Mouse (Mus musculus) right cerebral cortex, postnatal 25 days (tissue): ENCODE measurements at regions not wholly inside any gene's neighbourhood (a gene's known extent, or its start where the extent isn't known, plus 50 kb on each side); places are given as distances from the start of the nearest gene placed in this dataset.
"Not testable (repeated sequence)": the region's sequence is repeated elsewhere in the genome, so short reads cannot be mapped to it uniquely, and the experiment has no call there.

Source experiments
- DNase-seq: peaks from one replicate; pipeline ENCODE4 v3.0.0; 2022

DNA sequence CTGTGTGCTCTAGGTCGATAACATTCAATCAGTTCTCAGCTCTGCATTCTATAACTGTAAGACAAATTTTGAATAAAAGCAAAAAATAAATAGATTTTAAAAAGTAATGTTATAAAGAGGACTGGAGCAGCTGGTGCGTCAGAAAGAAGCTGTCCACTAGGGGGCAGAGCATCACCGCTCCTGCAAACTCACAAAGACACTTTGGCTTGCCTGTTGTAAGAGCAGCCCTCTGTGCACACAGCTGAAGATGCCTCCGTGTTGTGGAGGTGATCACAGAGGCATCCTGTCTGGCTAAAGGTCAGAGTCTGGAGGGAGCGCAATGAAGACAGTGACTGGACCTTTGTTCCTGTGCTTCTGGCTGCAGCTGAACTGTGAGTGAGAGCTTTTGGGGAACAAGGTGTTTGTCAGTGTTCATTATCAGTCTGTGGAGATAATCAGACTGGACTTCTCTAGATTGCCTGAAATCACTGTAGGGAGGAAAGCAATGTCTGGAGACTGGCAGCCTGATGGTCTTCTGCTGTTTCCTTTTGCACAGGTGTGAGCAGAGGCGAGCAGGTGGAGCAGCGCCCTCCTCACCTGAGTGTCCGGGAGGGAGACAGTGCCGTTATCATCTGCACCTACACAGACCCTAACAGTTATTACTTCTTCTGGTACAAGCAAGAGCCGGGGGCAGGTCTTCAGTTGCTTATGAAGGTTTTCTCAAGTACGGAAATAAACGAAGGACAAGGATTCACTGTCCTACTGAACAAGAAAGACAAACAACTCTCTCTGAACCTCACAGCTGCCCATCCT, 788.0 kb upstream of the Olfr1507 start:
- not testable (repeated sequence) for DNase-seq

DNA sequence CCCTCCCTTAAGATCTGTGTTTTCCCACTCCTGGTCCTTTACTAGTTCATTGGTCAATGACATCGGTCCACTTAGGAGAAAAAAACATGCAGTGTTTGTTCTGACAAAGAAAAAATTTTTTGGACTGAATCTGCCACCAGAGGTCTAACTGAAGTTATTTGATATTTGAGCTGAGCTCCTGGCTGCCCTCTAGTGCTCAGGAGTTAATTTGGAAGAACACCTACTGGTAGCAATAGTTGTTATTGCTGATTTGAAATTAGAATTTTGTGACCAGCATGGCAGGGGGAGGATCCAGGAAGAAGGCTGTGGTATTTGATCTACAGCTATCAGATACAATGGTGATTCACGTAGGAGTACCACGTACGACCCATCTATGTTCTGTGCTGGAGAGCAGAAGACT, 777.7 kb upstream of the Olfr1507 start:
- DNase-seq: not testable (repeated sequence)

DNA sequence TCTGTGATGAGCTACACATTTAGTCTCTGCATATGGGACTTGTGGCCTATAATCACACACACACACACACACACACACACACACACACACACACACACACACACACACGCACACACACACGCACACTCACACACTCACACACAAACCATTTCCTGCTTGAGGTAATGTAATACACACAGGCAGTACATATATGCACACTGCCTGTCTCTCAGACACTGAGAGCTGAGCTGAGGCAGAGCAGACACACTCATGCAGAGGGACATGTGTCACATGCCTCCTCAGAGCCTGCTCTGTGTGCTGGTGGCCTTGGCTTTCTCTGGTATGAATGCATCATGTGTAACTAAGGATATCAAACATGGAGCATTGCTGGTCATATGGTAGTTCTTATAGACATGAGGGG, 772.1 kb upstream of the Olfr1507 start:
- not testable (repeated sequence) for DNase-seq

DNA sequence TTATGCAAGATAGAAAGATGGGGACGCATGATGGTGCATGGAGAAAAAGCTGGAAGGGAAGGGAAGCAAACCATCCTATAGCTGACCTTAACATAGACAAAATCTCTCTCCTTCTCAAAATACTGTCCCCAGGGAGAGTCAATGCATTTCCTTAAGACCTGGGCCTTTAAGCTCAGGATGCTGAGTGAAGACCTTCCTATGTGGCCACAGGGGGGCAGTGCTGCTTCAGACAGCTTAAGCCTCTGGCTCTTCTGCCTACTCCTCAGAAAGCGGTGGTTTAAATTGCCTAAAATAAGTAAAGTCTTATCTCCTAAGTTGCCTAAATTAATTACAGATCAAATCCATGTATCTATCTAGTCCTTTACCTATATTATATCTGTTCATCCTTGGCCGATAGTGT, 760.4 kb upstream of the Olfr1507 start:
- DNase-seq: peak; percentile 0

DNA sequence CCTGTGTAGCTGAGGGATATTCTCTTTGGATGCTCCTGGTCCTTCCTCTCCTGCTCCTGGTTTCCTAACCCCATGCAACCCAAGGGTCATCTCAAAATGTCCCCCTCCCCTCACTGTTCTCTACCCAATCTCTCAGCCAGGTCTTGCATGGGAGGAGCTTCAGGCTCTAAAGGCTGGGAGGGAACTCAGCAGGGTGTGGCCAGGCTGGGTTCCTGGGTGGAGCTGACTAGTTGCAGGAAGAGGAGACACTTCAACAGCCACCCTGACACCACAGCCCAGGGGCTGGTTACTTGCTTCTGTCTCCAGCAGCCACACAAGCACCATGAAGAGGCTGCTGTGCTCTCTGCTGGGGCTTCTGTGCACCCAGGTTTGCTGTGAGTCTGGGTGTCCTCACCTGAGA, 757.9 kb upstream of the Olfr1507 start:
- not testable (repeated sequence) for DNase-seq

DNA sequence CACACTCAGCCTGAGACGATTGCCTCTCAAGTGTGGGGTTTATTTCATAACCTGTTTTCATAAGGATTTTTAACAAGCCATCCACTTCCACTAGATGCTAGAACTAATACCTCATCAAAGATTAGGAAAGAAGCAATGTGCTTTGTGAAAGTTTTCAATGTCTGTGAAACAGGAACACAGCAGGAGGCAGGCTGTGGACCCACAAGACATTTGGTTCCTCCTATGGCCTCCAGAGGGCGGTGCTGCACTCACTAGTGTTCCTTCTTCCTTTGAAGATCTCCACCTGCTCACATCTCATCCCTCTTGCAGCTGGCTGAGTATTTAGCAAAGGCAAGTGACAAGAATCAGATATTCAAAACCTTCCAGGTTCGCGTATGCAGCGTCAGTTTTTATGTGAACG, 735.6 kb upstream of the Olfr1507 start:
- DNase-seq: not testable (repeated sequence)

DNA sequence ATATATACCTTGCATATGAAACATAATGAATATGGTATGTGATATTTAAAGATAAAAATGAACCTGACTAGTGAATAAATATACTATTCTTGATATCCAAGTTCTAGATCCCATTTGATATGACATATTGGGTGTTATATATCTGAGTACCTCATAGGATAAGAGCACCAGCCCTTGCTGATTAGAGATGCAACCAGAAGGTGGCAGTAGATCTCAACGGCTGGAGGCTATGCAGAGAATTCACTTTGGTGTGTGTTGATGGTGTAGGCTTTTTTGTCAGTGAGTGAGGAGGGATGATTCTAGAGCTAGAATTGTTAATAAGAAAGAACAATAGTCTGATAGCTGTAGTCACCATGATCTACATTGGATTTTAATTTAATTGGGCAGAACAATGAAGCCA, 729.2 kb upstream of the Olfr1507 start:
- DNase-seq: not testable (repeated sequence)

DNA sequence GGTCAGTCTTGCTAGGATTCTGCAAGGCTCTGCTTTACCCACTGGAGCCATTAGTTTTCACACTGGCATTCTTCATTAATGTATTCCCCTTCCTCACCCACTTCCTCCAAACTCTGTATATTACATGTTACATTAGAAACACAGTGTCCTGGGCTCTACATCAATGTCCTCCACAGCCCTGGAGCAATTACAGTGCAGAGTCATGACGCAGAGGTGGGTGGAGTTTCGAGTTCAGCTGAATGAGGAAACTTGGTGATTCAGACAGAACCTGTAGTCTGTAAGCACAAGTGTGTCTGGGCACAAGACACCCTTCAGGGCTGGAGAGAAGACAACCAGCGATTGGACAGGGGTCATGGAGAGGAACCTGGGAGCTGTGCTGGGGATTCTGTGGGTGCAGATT, 715.0 kb upstream of the Olfr1507 start:
- not testable (repeated sequence) for DNase-seq

DNA sequence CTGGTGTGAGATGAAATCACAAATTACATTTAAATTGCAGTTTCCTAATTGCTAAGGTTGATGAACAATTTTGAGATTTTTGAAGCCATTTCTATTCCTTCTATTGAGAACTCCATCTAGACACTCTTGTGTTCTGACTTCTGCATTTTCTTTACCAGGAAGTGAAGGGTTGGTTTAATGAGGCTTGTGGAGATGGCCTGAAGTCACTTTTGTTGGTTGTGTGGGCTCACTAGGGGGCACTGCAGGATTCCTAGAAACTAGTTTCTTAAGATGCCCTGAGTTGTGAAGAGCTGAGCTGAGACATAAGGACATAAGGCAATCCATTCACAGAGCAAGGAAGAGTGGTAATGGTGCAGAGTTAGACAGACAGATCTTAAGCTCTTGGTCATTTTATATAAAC, 713.7 kb upstream of the Olfr1507 start:
- DNase-seq: not testable (repeated sequence)

DNA sequence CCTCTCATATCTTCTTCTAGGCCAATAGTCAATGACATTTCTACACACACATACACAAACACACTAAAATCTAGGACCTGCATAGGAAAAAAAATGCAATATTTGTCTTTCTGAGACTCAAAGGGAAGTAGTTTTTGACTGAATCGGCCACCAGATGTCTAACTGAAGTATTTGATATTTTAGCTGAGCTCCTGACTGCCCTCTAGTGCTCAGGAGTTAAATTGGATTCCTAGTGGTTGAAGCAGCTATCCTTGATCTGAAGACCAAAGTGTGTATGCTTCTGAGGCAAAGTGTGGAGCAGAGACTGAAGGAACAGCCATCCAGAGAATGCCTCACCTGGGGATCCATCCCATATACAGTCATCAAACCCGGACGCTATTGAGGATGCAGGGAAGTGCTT, 695.4 kb upstream of the Olfr1507 start:
- DNase-seq: not testable (repeated sequence)

DNA sequence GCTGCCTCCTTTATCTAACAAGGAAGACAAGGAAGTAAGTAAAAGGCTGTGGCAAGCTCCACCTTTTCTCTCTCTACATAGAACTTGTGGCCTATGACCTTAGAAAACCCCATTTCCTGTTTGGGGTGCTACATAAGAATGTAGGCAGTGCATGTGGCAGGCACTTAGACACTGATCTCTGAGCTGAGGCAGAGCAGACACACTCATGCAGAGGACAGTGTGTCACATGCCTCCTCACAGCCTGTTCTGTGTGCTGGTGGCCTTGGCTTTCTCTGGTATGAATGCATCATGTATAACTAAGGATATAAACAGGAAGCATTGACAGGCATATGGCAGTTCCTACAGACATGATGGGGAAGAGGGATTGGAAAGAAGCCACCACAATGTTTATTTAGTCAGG, 678.5 kb upstream of the Olfr1507 start:
- DNase-seq: not testable (repeated sequence)

DNA sequence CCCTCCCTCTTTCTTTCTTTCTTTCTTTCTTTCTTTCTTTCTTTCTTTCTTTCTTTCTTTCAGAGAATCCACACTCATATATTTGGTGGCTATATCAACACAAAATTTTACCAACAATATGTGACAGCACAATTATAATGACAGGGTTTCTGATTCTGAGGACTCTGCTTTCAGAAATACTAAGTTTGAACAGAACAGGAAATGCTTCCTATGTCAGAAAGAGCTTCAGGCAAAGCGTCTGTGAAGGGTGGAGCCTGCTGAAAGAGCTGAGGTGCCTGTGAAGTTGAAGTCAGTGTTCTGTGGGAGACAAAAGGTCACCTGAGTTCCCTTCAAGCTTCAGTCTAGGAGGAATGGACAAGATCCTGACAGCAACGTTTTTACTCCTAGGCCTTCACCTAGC, 670.8 kb upstream of the Olfr1507 start:
- not testable (repeated sequence) for DNase-seq

DNA sequence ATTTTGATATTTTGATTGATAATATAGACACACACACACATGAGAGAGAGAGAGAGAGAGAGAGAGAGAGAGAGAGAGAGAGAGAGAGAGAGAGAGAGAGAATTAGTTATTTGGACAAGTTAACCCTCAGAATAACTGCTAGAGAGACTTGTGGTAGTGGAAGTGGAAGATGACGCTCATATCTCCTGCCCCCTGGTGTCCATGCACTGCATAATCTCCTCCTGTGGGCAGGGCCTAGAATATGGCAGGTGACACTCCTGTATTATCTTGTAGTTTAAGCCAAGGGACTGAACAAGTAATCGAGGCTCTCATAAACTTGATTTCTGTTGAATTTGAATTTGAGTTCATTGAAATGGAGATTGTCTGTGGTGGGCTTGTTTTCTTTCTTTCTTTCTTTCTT, 663.5 kb upstream of the Olfr1507 start:
- DNase-seq: not testable (repeated sequence)

DNA sequence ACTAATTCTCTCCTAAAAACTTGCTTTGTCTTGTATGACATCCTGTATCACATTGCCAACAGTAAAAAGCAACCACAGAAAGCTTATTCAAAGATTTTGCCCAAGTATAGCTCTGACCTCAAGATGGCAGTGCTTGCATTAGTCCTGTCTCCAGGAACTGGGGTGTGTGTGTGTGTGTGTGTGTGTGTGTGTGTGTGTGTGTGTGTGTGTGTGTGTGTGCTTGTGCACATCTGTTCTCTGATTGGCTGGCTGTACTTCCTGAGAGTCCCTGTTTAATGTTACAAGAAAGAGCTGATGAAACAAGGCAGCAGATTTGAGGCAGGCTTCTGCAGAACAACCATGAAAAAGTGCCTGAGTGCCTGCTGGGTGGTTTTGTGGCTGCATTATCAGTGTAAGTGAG, 639.2 kb upstream of the Olfr1507 start:
- not testable (repeated sequence) for DNase-seq

DNA sequence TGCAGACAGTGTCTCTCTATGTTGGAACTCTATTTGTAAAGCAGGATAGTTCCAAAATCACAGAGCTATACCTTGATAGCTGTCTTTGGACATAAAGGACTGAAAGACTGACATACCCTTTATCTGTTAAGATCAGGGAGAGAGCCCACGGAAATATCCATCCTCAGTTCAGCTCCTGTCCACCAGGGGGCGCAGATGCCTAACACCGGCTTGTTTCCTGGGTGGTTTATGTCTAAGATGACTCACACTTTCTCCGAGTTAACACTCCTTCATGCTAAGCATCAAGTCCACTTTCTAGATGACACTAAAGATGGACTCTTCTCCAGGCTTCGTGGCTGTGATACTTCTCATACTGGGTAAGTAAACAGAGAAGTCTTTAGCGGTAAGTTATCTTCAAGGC, 636.8 kb upstream of the Olfr1507 start:
- not testable (repeated sequence) for DNase-seq

DNA sequence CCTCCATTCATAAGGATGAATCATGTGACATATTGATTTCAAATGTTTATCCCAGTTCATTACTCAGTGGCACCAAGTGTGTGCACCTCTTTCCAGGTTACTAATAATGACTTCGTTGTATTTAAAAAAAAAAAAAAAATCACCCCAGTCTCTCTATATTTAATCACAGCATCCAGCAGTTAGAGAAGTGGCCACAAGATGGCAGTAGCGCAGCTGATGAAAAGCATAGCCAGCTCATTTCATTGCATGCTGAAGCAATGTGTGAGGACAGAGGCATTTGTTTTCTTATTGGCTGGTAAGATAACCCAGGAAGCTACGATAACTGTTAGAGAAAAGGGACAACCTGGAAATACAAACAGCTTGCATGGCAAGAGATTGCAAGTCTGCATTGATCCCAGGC, 626.2 kb upstream of the Olfr1507 start:
- not testable (repeated sequence) for DNase-seq

DNA sequence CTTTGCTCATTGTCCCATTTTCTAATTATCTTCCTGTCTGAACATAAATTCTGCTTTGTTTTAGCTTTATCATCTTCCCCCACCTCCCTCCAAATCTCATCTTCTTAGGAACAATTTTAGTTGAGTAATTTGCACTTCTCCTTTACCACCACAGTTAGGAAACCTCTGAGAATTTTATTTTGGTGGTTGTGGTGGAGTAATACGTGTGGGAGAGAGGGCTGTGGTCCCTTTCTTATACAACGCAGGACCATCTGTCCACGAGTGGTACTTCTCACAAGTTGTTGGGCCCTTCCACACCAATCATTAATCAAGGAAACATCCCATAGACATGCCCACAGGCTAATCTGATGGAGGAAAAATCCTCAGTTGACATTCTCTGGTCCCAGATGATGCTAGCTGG, 614.2 kb upstream of the Olfr1507 start:
- DNase-seq: not testable (repeated sequence)

DNA sequence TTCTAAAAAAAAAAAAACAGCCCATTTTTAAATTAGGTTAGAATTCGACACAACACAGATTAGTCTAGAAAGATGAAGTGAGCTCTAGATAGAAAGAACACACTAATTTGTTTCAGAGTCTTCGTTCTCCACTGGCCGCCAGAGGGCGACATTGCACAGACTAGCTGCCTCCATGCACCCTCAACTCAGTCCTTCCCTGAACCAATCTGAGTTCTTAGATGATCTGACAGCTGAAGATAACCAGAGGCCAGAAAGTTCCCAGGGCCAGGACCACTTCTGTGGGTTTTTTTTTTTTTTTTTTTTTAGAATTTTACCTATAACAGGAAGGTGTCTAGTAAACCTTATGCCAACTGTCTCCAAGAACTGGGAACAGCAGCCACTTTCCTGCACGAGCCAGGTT, 605.8 kb upstream of the Olfr1507 start:
- DNase-seq: not testable (repeated sequence)

DNA sequence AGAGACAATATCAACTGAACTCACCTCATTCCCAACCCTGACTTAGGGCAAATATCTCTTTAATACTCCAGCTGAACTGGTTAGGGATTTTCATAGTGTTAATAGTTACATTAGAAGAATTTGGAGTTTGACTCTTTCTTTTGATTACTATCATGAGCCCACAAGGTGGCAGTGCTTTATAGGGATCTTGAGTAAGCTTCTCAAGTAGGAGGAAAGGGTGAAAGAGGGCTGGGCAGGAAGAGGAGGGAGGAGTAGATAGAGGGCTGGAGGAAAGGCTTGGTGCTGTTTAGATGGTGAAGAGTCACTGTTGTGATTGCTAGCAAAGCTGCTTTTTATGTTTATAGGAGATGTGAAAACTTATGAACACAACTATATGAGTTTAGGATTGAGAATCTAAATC, 595.4 kb upstream of the Olfr1507 start:
- not testable (repeated sequence) for DNase-seq

DNA sequence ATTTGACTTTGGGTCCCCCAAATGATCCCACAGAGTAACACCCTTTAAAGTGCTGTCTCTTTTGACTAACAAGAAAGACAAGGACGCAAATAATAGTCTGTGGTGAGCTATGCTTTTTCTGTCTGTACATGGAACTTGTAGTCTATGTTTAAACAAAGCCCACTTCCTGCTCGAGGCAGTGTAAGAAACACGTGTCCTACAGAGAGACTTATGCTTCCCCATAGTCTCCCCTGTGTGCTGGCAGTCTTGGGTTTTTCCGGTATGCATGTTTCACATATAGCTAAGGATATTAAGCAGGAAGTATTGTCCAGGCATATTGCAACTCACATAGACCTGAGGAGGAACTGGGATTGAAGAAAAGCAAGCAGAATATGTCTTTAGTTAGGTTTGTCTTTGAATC, 586.3 kb upstream of the Olfr1507 start:
- not testable (repeated sequence) for DNase-seq

DNA sequence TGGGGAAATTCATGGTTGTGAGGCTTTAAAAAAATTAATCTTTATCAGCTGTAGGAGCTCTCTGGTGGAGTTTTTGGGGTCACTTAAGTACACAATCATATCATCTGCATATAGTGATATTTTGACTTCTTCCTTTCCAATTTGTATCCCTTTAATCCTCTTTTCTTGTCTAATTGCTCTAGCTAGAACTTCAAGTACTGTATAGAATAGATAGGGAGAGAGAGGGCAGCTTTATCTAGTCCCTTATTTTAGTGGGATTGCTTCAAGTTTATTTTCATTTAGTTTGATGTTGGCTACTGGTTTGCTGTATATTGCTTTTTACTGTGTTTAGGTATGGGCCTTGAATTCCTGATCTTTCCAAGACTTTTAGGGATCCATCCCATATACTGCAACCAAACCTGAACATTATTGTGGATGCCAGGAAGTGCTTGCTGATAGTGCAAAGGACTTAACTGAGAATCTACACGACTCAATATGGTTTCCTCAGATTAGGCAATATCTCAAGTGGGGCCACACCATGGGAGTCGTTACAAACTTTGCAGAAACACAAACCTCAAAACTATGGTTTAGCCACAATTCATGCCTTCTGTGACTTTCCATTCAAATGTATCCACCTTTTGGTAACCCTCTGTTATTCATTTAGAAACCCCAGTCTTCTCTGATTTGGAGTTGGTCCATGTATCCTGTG, 585.6 kb upstream of the Olfr1507 start:
- not testable (repeated sequence) for DNase-seq

DNA sequence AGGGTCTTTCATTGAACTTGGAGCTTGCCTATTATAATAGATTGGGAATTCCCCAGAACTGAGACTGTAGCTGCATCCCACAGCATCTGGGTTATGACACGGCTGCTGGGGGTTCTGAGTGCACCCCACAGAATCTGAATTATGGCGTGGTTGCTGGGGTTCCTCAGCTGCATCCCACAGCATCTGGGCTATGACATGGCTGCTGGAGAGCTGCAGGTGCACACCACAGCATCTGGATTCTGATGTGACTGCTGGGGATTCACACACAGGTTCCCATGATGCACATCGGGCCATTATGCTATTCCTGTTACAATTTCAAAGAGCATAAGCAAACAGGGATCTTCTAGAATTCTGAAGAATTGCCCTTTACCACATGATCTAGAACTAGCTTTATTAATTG, 585.0 kb upstream of the Olfr1507 start:
- not testable (repeated sequence) for DNase-seq

DNA sequence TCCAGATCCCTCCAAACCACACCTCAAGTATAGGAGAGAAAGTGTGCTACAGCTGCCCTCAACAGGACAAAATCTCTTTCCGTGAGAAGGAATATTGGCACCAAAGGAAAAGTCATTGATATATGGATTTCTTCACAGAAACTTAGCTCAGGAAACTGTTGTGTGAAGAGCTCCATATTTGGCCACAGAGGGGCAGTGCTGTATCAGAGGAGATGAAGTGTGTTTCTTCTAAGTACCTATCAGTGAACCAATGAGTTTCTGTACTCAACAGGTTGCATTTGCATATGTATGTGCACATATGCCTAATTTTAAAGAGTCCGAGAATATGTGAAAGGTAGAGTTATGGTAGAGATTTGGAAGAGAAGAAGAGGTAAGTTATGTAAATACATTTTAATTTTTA, 580.4 kb upstream of the Olfr1507 start:
- not testable (repeated sequence) for DNase-seq

DNA sequence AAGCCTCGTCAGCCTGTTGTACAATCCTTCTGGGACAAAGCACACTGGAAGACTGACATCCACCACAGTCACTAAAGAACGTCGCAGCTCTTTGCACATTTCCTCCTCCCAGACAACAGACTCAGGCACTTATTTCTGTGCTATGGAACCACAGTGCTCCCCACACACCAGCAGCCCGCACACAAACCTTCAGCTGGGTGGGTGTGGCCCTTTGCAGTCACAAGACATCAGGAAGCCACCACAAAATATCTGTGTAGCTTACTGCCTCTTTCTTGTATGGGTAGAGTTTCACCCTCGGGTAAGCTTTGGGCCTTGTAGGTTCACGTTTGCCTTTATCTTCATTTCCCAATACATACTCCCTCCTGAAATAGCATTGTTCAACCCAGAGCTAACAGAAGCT, 577.6 kb upstream of the Olfr1507 start:
- not testable (repeated sequence) for DNase-seq
